Mouse (Mus musculus) induced T-regulatory cell, adult 2 months (primary cell): ENCODE results near the gene Gria2.

ENCODE experiments used
- DNase-seq: peaks from one replicate; pipeline ENCODE4 v3.0.0-alpha.2; 2012; ENCODE audit warnings: low read depth

Gria2 gene

GRCm38 (mm10) chr3:80802596-80803081 is at the start of gene Gria2:
Gene Gria2 (minus strand): TSS chr3:80802835.
- no peak for DNase-seq

- DNase-seq: no peak
Observed at GRCm38 (mm10) chr3:80850947-80851346, 48.3 kb upstream of the Gria2 start.

DNA sequence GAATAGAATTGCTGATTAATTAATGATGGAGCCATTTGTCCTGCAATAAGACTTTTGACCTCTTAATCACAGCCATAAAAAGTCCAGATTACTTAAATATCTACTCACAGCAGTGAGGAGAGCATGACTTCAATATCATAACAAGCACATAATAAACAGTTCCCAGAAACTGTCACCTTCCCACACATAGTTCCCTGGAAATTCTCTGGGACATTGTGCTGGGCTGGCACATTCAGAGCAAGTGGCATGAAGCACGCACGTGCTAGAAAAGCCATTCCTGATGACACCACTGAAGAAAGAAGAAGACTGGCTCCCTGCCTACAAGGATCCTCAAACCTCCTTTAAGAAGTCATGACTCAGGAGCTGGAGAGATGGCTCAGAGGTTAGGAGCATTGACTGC is 43.0 kb upstream of the Gria2 start:
- no peak for DNase-seq

- DNase-seq: no peak
Observed at GRCm38 (mm10) chr3:80839845-80840244, 37.2 kb upstream of the Gria2 start.

- no peak for DNase-seq
Observed at GRCm38 (mm10) chr3:80837583-80837982, 34.9 kb upstream of the Gria2 start.

- no peak for DNase-seq
Observed at GRCm38 (mm10) chr3:80823975-80824374, 21.3 kb upstream of the Gria2 start.

DNA sequence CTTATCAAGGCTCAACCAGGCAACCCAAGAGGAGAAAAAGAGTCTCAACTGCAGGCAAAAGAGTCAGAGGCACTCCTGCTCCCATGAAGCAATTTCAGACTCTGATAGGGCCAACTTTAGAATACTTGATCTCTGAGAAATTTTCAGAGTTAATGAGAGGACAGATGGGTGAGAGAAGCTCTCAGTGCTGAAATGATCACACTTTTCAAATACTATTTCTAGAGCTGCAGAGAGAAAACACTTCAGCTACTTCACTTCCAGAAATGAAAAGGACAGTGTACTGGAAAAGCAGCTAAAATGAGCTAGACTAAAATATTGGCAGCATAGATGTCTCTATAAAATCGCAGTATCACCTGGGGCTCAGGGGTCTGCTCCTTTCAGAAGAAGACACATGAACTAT is 16.0 kb upstream of the Gria2 start:
- DNase-seq: no peak

- DNase-seq: no peak
Observed at GRCm38 (mm10) chr3:80813734-80814133, 11.1 kb upstream of the Gria2 start.

DNA sequence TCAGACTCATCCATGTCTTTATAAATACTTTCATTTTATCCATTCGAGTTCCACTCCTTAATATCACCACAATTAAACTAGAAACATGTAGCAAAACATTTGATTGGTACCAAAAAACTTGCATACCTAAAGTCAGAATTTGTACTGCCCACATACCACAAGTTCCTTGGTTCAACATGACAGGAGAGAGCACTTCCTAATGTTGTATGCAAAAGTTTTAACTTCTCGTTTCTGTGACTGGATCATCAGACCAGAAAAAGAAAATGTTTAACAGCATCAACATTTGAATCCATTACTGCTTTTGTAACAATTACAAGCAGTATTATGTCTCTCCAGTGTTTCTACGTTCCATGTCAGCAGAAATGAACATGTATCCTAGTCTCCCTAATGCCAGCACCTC is 9.6 kb upstream of the Gria2 start:
- no peak for DNase-seq

DNA sequence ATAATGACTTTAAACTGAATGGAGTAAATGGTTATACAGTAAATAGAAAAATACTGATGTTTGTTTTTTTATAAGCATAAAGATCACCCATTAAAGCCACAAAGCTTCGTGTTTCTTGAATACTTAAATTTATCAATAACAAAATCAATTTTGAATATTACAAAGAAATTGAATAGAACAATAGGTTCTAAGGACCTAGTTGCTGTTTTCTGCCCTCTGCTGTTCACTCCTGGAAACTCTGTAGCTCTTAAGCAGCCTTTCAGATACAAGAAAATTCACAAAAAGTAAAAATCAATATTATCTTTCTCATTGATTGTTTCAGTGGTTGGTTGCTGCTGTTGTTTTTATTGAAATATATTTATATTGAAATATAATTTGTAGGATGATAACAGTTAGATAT is 2.7 kb upstream of the Gria2 start:
- DNase-seq: no peak

DNA sequence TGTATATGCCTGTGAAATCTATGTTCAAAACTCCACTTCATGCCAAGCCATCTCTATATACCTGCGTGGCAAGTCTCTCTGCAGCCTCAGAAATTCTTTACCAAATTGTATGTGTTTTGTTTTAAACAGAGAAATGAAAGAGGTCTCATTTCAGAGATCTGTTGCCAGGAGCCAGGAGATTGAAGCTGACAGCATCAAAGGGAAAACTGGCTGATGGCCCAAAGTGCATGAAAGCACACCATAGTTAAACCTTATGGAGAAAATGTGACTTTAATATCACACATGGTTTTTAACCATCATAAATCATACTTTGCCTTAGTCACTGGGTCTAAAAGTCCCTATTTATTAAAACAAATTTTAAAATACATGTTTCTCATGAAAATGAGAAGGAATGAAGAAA is 1.2 kb upstream of the Gria2 start:
- DNase-seq: no peak

- DNase-seq: no peak
Observed at GRCm38 (mm10) chr3:80803211-80803610, 576 bp upstream of the Gria2 start.

DNA sequence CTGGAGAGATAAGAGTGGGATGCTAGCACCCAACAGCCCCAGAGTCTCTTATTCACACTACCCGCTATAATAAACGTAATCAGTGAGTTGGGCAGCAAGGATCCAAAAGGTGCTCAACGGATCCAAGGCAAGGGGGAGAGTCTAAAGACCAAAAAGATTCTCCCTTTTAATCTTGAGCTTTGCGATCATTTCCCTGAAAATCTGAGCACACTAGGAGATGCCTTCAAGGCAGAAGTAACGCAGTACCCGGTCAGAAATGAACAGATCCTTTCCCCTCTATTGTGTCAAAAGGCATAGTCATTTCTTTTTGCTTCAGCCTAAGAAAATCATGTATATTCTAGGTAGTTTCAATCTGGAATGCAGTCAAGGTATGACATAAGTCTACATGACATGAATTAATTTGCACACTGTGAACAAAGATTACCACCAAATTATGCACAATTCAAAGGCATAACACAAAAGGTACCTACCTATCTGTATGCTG is 766 bp downstream of the Gria2 start:
- no peak for DNase-seq

DNA sequence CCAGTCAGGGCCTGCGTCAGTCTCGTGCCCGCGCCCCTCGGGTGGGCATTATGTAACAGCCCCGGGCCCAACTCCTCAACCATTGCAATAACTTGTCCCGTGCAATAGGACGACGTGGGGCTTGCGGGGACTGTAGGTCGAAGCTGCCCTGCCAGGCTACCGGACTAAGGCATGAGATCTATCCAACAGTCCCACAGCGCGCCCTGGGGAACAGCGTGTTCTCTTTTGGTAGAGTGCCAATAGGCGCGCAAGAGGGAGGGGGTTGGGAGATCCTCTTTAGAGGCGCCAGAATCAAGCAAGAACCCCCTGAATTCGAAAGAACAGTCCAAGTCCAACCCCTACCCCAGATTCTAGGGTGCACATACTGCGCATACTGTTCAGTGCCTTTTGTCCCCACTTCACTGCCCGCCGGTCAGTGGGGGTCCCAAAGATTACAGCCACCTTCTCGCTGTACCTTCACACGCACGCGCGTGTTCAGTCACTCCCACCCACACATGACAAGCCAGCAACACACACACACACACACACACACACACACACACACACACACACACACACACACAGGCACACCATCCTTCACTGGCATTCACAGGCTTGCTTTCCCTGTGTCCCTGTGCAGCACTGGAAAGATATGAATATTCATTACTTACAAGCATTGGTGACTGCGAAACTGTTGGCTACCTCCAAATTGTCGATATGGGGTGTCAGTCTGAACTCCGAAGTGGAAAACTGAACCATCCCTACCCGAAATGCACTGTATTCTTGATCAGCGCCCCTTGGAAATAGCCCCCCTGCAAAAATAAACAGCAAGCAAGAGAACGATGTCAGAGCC is 1.4 kb downstream of the Gria2 start:
- DNase-seq: no peak

GRCm38 (mm10) chr3:80800299-80800994 is 2.2 kb downstream of the Gria2 start:
- DNase-seq: no peak

GRCm38 (mm10) chr3:80797935-80798334 is 4.7 kb downstream of the Gria2 start:
- no peak for DNase-seq

- DNase-seq: no peak
Observed at GRCm38 (mm10) chr3:80796764-80797163, 5.9 kb downstream of the Gria2 start.

- DNase-seq: no peak
Observed at GRCm38 (mm10) chr3:80795284-80795683, 7.4 kb downstream of the Gria2 start.

DNA sequence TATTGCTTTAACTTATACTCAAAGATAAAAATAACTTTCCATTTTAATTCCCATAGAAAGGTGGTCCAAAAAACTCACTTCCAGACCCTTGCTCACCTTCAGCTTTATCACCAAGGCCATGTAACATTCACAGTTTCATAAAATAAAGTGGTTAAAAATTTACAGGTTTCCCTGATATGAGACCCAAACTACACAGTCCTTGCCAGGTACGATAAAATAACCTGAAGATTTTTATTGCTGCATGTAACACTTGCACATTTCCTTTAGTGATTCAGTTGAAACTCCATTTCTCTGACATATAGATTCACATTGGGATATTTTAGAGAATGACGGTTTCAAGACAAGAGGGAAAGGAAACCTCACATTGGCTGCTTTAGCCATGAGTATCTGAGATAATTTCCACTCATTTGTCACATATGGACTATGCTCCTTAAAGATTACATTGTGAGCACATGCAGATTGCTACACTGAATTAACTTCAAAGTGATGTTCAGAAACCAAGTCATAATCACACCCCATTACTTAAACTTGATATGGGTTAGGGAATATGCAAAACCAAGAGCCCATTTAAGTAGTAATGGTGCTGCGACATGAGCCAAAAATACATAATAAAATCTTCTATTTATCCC is 15.4 kb downstream of the Gria2 start:
- no peak for DNase-seq

GRCm38 (mm10) chr3:80781144-80781530 is 21.5 kb downstream of the Gria2 start:
- no peak for DNase-seq

GRCm38 (mm10) chr3:80780383-80781143 is 22.1 kb downstream of the Gria2 start:
- DNase-seq: no peak

DNA sequence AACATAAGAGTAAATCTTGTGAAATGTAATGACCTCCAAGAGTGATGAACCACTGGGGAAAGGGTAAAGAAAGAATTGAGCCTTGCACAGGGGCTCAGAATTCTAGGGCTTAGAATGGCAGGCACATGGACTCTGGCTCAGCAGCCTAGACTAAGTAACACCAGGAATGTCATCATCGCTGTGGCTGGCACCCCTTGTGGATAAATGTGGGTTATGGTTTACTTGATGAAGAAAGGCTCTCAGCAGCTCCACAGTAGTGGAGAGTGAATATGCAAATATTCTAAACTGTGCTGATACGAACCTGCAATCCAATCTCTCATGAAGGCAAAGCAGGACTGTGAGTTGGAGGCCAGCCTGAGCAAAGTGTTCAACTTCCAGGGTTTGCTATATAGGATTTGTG is 26.0 kb downstream of the Gria2 start:
- no peak for DNase-seq
